Mouse (Mus musculus) lung, embryonic 14.5 days (tissue): ENCODE measurements around the gene Dkkl1. TPM values are rescaled to one million over a fixed set of nuclear protein-coding genes. Genes with fewer than 3 reads are reported as not detected.

Experiments
- ATAC-seq: fragments of 200-750 bp; cut with Nextera tagmentation; 2 replicates; pipeline ENCODE4 v1.8.0; 2017; ENCODE audit warnings: mild to moderate bottlenecking, moderate TSS enrichment, moderate library complexity; ENCODE audit not compliant: insufficient read depth
- DNase-seq: peaks from one replicate; pipeline ENCODE4 v3.0.0-alpha.2; 2015
- H3K27ac ChIP-seq: fragments of 300-500 bp; sonication (generic); 2 replicates; pipeline ENCODE4 v1.5.1; 2014; ENCODE audit warnings: low read depth, mild to moderate bottlenecking, moderate library complexity
- H3K27me3 ChIP-seq: fragments of 300-500 bp; sonication (generic); 2 replicates; pipeline ENCODE4 v1.6.1; 2014; ENCODE audit warnings: low read length, control low read depth; ENCODE audit not compliant: insufficient read depth
- H3K36me3 ChIP-seq: fragments of 300-500 bp; sonication (generic); 2 replicates; pipeline ENCODE4 v1.6.1; 2014; ENCODE audit warnings: control low read depth; ENCODE audit not compliant: insufficient read depth
- H3K4me1 ChIP-seq: fragments of 300-500 bp; sonication (generic); 2 replicates; pipeline ENCODE4 v1.6.1; 2014; ENCODE audit warnings: antibody characterized with exemption, control low read depth; ENCODE audit not compliant: insufficient read depth
- H3K4me2 ChIP-seq: fragments of 300-500 bp; sonication (generic); 2 replicates; pipeline ENCODE4 v1.6.1; 2014; ENCODE audit warnings: mild to moderate bottlenecking
- H3K4me3 ChIP-seq: fragments of 300-500 bp; sonication (generic); 2 replicates; pipeline ENCODE4 v1.5.1; 2014; ENCODE audit warnings: low read depth, low read length
- H3K9ac ChIP-seq: fragments of 300-500 bp; sonication (generic); 2 replicates; pipeline ENCODE4 v1.6.1; 2014
- H3K9me3 ChIP-seq: fragments of 300-500 bp; sonication (generic); 2 replicates; pipeline ENCODE4 v1.6.1; 2016; ENCODE audit warnings: low read depth, low read length, control low read depth
- CTCF ChIP-seq: IDR thresholded peaks from 2 replicates; pipeline ENCODE4 v1.5.1; 2016; ENCODE audit warnings: antibody characterized with exemption, low read depth
- WGBS: fragments of 180-500 bp; shearing (Covaris S2); extraction: QIAGEN DNeasy Blood & Tissue Kit; methylation state at CpG from one replicate; pipeline ENCODE4 v1.1.7; 2014; 5-methylcytosine and 5-hydroxymethylcytosine counted together
- polyA plus RNA-seq: library from polyadenylated mRNA; unstranded; fragments of >200 nt; fragmentation: Nextera tagmentation; extraction: Ambion mirVana; gene quantifications from 2 replicates; pipeline ENCODE4 v1.2.1, GENCODE M21; 2014

Dkkl1 gene
- polyA plus RNA-seq, 1 experiment from 2014 or later = not detected

GRCm38 (mm10) chr7:45168656-45169055 lies 43.3 kb downstream of the Dkkl1 start:
- DNase-seq = no peak
- WGBS = 6% methylated on average over 24 of the region's 24 CpGs
- H3K27me3 ChIP-seq = peaks cover 67% of the 10 kb centered on the region
- ATAC-seq = no peak
- H3K9me3 ChIP-seq = peaks cover 17% of the 10 kb centered on the region
- no peak overlapping the region for H3K27ac ChIP-seq
- TF ChIP-seq CTCF = no peak
- no peak overlapping the region for H3K9ac ChIP-seq
- H3K4me3 ChIP-seq = no peak overlapping the region
- H3K4me2 ChIP-seq = no peak overlapping the region
- H3K4me1 ChIP-seq = no peaks in the 10 kb centered on the region
- no peaks in the 10 kb centered on the region for H3K36me3 ChIP-seq

GRCm38 (mm10) chr7:45167761-45168445 lies 44.0 kb downstream of the Dkkl1 start:
- no peak for ATAC-seq
- Histone ChIP-seq H3K4me2 (no peak overlapping the region), H3K4me3 (no peak overlapping the region), H3K27me3 (peaks cover 74% of the 10 kb centered on the region), H3K4me1 (no peaks in the 10 kb centered on the region), H3K27ac (no peak overlapping the region), H3K9me3 (peaks cover 17% of the 10 kb centered on the region), H3K9ac (no peak overlapping the region), H3K36me3 (no peaks in the 10 kb centered on the region)
- TF ChIP-seq CTCF = no peak
- no peak for DNase-seq
- WGBS = 3% methylated on average over 19 of the region's 19 CpGs

- 15% methylated on average over 9 of the region's 10 CpGs for WGBS
Observed at GRCm38 (mm10) chr7:45166950-45167401, 45.0 kb downstream of the Dkkl1 start.

GRCm38 (mm10) chr7:45165701-45166100 lies 46.2 kb downstream of the Dkkl1 start:
- ATAC-seq (no peak), DNase-seq (no peak)
- H3K4me1 ChIP-seq = peaks cover 4% of the 10 kb centered on the region; the same call in 1 of the 2 replicates
- 43% methylated on average over 11 of the region's 11 CpGs for WGBS
- H3K27ac ChIP-seq = no peak overlapping the region
- TF ChIP-seq CTCF = no peak
- H3K9ac ChIP-seq = no peak overlapping the region
- no peak overlapping the region for H3K4me3 ChIP-seq
- peaks cover 80% of the 10 kb centered on the region for H3K27me3 ChIP-seq
- H3K9me3 ChIP-seq = peaks cover 17% of the 10 kb centered on the region
- no peaks in the 10 kb centered on the region for H3K36me3 ChIP-seq
- H3K4me2 ChIP-seq = no peak overlapping the region

More at GRCm38 (mm10) chr7:45166950-45167401, 45.0 kb downstream of the Dkkl1 start:
- peaks cover 80% of the 10 kb centered on the region for H3K27me3 ChIP-seq
- H3K9ac ChIP-seq = no peak overlapping the region
- no peak for ATAC-seq
- no peak for DNase-seq
- peaks cover 17% of the 10 kb centered on the region for H3K9me3 ChIP-seq
- H3K36me3 ChIP-seq = no peaks in the 10 kb centered on the region
- no peak overlapping the region for H3K4me2 ChIP-seq
- TF ChIP-seq CTCF = no peak
- H3K4me1 ChIP-seq = peaks cover 4% of the 10 kb centered on the region; the same call in 1 of the 2 replicates
- H3K4me3 ChIP-seq = no peak overlapping the region
- H3K27ac ChIP-seq = no peak overlapping the region

- no peak for TF ChIP-seq CTCF
- H3K4me3 ChIP-seq = no peak overlapping the region
- H3K4me1 ChIP-seq = peaks cover 4% of the 10 kb centered on the region; the same call in 1 of the 2 replicates
- 60% methylated on average over 5 of the region's 5 CpGs for WGBS
- ATAC-seq (no peak), DNase-seq (no peak)
- no peak overlapping the region for H3K4me2 ChIP-seq
- H3K9ac ChIP-seq = no peak overlapping the region
- peaks cover 7% of the 10 kb centered on the region; the same call in 1 of the 2 replicates for H3K36me3 ChIP-seq
- peaks cover 75% of the 10 kb centered on the region for H3K27me3 ChIP-seq
- H3K27ac ChIP-seq = no peak overlapping the region
- peaks cover 11% of the 10 kb centered on the region for H3K9me3 ChIP-seq
Observed at GRCm38 (mm10) chr7:45164833-45165232, 47.1 kb downstream of the Dkkl1 start.

GRCm38 (mm10) chr7:45163735-45164490 lies 48.0 kb downstream of the Dkkl1 start, which contains the start of gene Slc17a7:
Gene Slc17a7, plus strand, starts transcription at chr7:45163949.
- Histone ChIP-seq H3K27ac (no peak within 1 kb of the TSS), H3K9me3 (peaks cover 2% of the 10 kb centered on the region; the same call in 1 of the 2 replicates), H3K27me3 (peaks cover 66% of the 10 kb centered on the region), H3K4me3 (peak within 1 kb of the TSS; percentile 39), H3K4me1 (peaks cover 4% of the 10 kb centered on the region; the same call in 1 of the 2 replicates), H3K36me3 (peaks cover 15% of the 10 kb centered on the region; the same call in 1 of the 2 replicates), H3K4me2 (peak within 1 kb of the TSS; percentile 72), H3K9ac (peak within 1 kb of the TSS; percentile 38)
- ATAC-seq = no peak
- WGBS = 1% methylated on average over 39 of the region's 41 CpGs
- DNase-seq = peak; percentile 60
- no peak for TF ChIP-seq CTCF

- no peak overlapping the region for H3K27ac ChIP-seq
- peaks cover 4% of the 10 kb centered on the region; the same call in 1 of the 2 replicates for H3K4me1 ChIP-seq
- TF ChIP-seq CTCF = no peak
- H3K9me3 ChIP-seq = no peaks in the 10 kb centered on the region
- H3K9ac ChIP-seq = no peak overlapping the region
- H3K27me3 ChIP-seq = peaks cover 58% of the 10 kb centered on the region
- WGBS = 73% methylated on average over 9 of the region's 9 CpGs
- no peak for ATAC-seq
- no peak overlapping the region for H3K4me2 ChIP-seq
- DNase-seq = no peak
- H3K4me3 ChIP-seq = no peak overlapping the region
- peaks cover 22% of the 10 kb centered on the region; the same call in 1 of the 2 replicates for H3K36me3 ChIP-seq
Observed at GRCm38 (mm10) chr7:45162996-45163615, 48.8 kb downstream of the Dkkl1 start.
